Mouse (Mus musculus) embryonic fibroblast, embryonic 13.5 days (primary cell): ENCODE data around the gene Wnt4. TPM values are rescaled to one million over a fixed set of nuclear protein-coding genes. Genes with fewer than 3 reads are reported as not detected.

ENCODE experiments used
- H3K27ac ChIP-seq: 2 replicates; pipeline ENCODE4 v1.5.1; 2012; ENCODE audit warnings: low read length, control low read depth, inconsistent platforms; ENCODE audit not compliant: insufficient read depth
- H3K4me1 ChIP-seq: 2 replicates; pipeline ENCODE4 v1.6.1; 2011; ENCODE audit warnings: low read length; ENCODE audit not compliant: control insufficient read depth, insufficient read depth
- H3K4me3 ChIP-seq: 2 replicates; pipeline ENCODE4 v1.5.1; 2011; ENCODE audit warnings: mild to moderate bottlenecking, control low read depth, low read length; ENCODE audit not compliant: insufficient read depth
- CTCF ChIP-seq: IDR thresholded peaks from 2 replicates; pipeline ENCODE4 v1.5.1; 2011; ENCODE audit warnings: mild to moderate bottlenecking, control low read depth, low read length, moderate library complexity, borderline replicate concordance; ENCODE audit not compliant: insufficient read depth
- POLR2A ChIP-seq: IDR thresholded peaks from 2 replicates; pipeline ENCODE4 v1.6.1; 2011; ENCODE audit warnings: low read depth, mild to moderate bottlenecking, control low read depth, low read length, moderate library complexity
- polyA plus RNA-seq: library from polyadenylated mRNA; stranded (reverse); fragments of >200 nt; gene quantifications from 2 replicates; pipeline ENCODE4 v1.2.4, GENCODE M21; 2011; ENCODE audit warnings: low read depth; ENCODE audit not compliant: missing spikeins, insufficient read length

The Wnt4 gene
- polyA plus RNA-seq, 1 experiment: 4.7 TPM

- Histone ChIP-seq H3K27ac (no peak overlapping the region), H3K4me3 (no peak overlapping the region), H3K4me1 (no peaks in the 10 kb centered on the region)
- no peak for TF ChIP-seq POLR2A
- no peak for TF ChIP-seq CTCF
Measured at GRCm38 (mm10) chr4:137254206-137254976, 22.9 kb upstream of the Wnt4 start.

- no peaks in the 10 kb centered on the region for H3K4me1 ChIP-seq
- TF ChIP-seq POLR2A (no peak), CTCF (no peak)
- H3K4me3 ChIP-seq: no peak overlapping the region
Measured at GRCm38 (mm10) chr4:137255568-137255967, 21.7 kb upstream of the Wnt4 start.

GRCm38 (mm10) chr4:137261826-137262225 lies 15.5 kb upstream of the Wnt4 start:
- no peak for TF ChIP-seq CTCF
- TF ChIP-seq POLR2A: no peak
- Histone ChIP-seq H3K4me3 (no peak overlapping the region), H3K4me1 (no peaks in the 10 kb centered on the region), H3K27ac (no peak overlapping the region)

More at GRCm38 (mm10) chr4:137255568-137255967, 21.7 kb upstream of the Wnt4 start:
- no peak overlapping the region for H3K27ac ChIP-seq

GRCm38 (mm10) chr4:137264066-137264465 lies 13.2 kb upstream of the Wnt4 start:
- TF ChIP-seq CTCF (no peak), POLR2A (no peak)
- no peak overlapping the region for H3K4me3 ChIP-seq
- H3K4me1 ChIP-seq: no peaks in the 10 kb centered on the region

GRCm38 (mm10) chr4:137265116-137265515 lies 12.2 kb upstream of the Wnt4 start:
- H3K27ac ChIP-seq: no peak overlapping the region
- TF ChIP-seq POLR2A: no peak
- no peak for TF ChIP-seq CTCF
- no peak overlapping the region for H3K4me3 ChIP-seq
- no peaks in the 10 kb centered on the region for H3K4me1 ChIP-seq

More at GRCm38 (mm10) chr4:137264066-137264465, 13.2 kb upstream of the Wnt4 start:
- no peak overlapping the region for H3K27ac ChIP-seq

- TF ChIP-seq CTCF (no peak), POLR2A (no peak)
- no peaks in the 10 kb centered on the region for H3K4me1 ChIP-seq
- H3K27ac ChIP-seq: no peak overlapping the region
- H3K4me3 ChIP-seq: no peak overlapping the region
Measured at GRCm38 (mm10) chr4:137268541-137268940, 8.7 kb upstream of the Wnt4 start.

- no peak overlapping the region for H3K4me3 ChIP-seq
- no peaks in the 10 kb centered on the region for H3K4me1 ChIP-seq
- no peak for TF ChIP-seq POLR2A
- no peak for TF ChIP-seq CTCF
- H3K27ac ChIP-seq: no peak overlapping the region
Measured at GRCm38 (mm10) chr4:137271856-137272255, 5.4 kb upstream of the Wnt4 start.

GRCm38 (mm10) chr4:137274304-137274703 lies 3.0 kb upstream of the Wnt4 start:
- Histone ChIP-seq H3K4me3 (no peak overlapping the region), H3K27ac (no peak overlapping the region), H3K4me1 (no peaks in the 10 kb centered on the region)
- no peak for TF ChIP-seq CTCF
- no peak for TF ChIP-seq POLR2A

GRCm38 (mm10) chr4:137276443-137277165 lies 685 bp upstream of the Wnt4 start:
- Histone ChIP-seq H3K4me3 (peak overlapping the region; percentile 19), H3K4me1 (no peaks in the 10 kb centered on the region), H3K27ac (no peak overlapping the region)
- TF ChIP-seq CTCF (no peak), POLR2A (no peak)
